ENCODE assay signal across 8 mouse cellular contexts in genomic region chr4:151073108-151073744, GRCm38 (mm10). TPM values are rescaled to one million over a fixed set of nuclear protein-coding genes. Genes with fewer than 3 reads are reported as not detected.
DNase-seq lines count a peak whose midpoint lies in the region; ATAC-seq and TF ChIP-seq lines count a peak whose summit lies in the region.

No protein-coding gene starts in this region.

- H3K36me3 ChIP-seq in spleen, adult 2 months (ENCODE audit: control insufficient read depth, insufficient read depth, low read length): no peaks in the 10 kb centered on the region
- H3K36me3 ChIP-seq in midbrain, postnatal 0 days (ENCODE audit: insufficient read depth, low read length): peaks cover 90% of the 10 kb centered on the region

- no peak overlapping the region for H3K4me2 ChIP-seq in midbrain, postnatal 0 days (ENCODE audit: low read depth, low read length, poor library complexity, severe bottlenecking)

- no peak overlapping the region for H3K27ac ChIP-seq in spleen, adult 2 months (ENCODE audit: insufficient read depth, low read length)
- no peak overlapping the region for H3K27ac ChIP-seq in cortical plate, adult 2 months (ENCODE audit: insufficient read depth, low read length)
- no peak overlapping the region for H3K27ac ChIP-seq in midbrain, postnatal 0 days (ENCODE audit: low read depth, low read length)

- no peak overlapping the region for H3K4me3 ChIP-seq in spleen, adult 2 months (ENCODE audit: extremely low read depth, insufficient read depth, insufficient read length)
- no peak overlapping the region for H3K4me3 ChIP-seq in cortical plate, adult 2 months (ENCODE audit: insufficient read depth, low read length)
- H3K4me3 ChIP-seq in midbrain, postnatal 0 days (ENCODE audit: low read depth, low read length): no peak overlapping the region

- intact Hi-C loops in gastrocnemius, postnatal 14 days (cut with DNase I; ENCODE audit: low total_unique reads): no loop called here
- intact Hi-C loops in left cerebral cortex, postnatal 36 days (cut with DNase I): loop anchor here (1.0 kb wide), 1 partner anchor 68 kb away; no protein-coding TSS in a partner anchor

- ATAC-seq in midbrain, postnatal 0 days (ENCODE audit: low FRiP score): peak; percentile 56; the same call in 1 of the 2 replicates

- no peak for TF ChIP-seq POLR2A in spleen, adult 2 months (IDR thresholded peaks at IDR 0.05; ENCODE audit: low read depth, low read length)
- no peak for TF ChIP-seq POLR2A in cortical plate, adult 2 months (IDR thresholded peaks at IDR 0.05; ENCODE audit: extremely low read depth, insufficient read depth, low read length)

- peak; percentile 34; the same call in 1 of the 2 replicates for TF ChIP-seq CTCF in spleen, adult 2 months (IDR thresholded peaks at IDR 0.05; ENCODE audit: extremely low read depth, insufficient read depth, insufficient read length, insufficient replicate concordance)
- peak; percentile 79 for TF ChIP-seq CTCF in cortical plate, adult 2 months (IDR thresholded peaks at IDR 0.05; ENCODE audit: extremely low read depth, insufficient read depth, low read length)
- TF ChIP-seq CTCF in midbrain, postnatal 0 days (IDR thresholded peaks at IDR 0.05): peak; percentile 95

- no peaks in the 10 kb centered on the region for H3K27me3 ChIP-seq in spleen, adult 2 months (ENCODE audit: control insufficient read depth, insufficient read depth, low read length)
- no peaks in the 10 kb centered on the region for H3K27me3 ChIP-seq in midbrain, postnatal 0 days (ENCODE audit: insufficient read depth, low read length)

- no peaks in the 10 kb centered on the region for H3K4me1 ChIP-seq in spleen, adult 2 months (ENCODE audit: control insufficient read depth, insufficient read depth, insufficient read length)
- peaks cover 3% of the 10 kb centered on the region; the same call in 1 of the 2 replicates for H3K4me1 ChIP-seq in cortical plate, adult 2 months (ENCODE audit: control insufficient read depth, insufficient read depth, low read length)
- no peaks in the 10 kb centered on the region for H3K4me1 ChIP-seq in midbrain, postnatal 0 days (ENCODE audit: insufficient read depth, low read length)

- no peak overlapping the region for H3K9ac ChIP-seq in midbrain, postnatal 0 days (replicated peaks; ENCODE audit: low read length, poor library complexity, severe bottlenecking)

- H3K9me3 ChIP-seq in midbrain, postnatal 0 days (ENCODE audit: low read length): no peaks in the 10 kb centered on the region

- WGBS in spleen, adult 2 months: 46% methylated on average over 13 of the region's 13 CpGs
- WGBS in midbrain, postnatal 0 days: 55% methylated on average over 13 of the region's 13 CpGs

- peak in 1 of 2 experiments; percentile 50 for DNase-seq in spleen, adult 2 months (ENCODE audit: low read depth in 1 of 2, low spot score in 2 of 2)
- DNase-seq in spleen, adult 12 weeks (ENCODE audit: low spot score): no peak
- peak; percentile 71 for DNase-seq in gastrocnemius, postnatal 14 days
- peak; percentile 70 for DNase-seq in kidney, adult 18-20 months
- peak; percentile 58 to 68 for DNase-seq in left cerebral cortex, postnatal 36 days (ENCODE audit: low spot score in 2 of 2)
- peak; percentile 87 for DNase-seq in midbrain, postnatal 0 days (ENCODE audit: low spot score)
- DNase-seq in spleen, postnatal 10 days (ENCODE audit: low spot score in 2 of 2): peak; percentile 43 to 72

RNA-seq across cellular contexts. Expression of gene Vamp3, which starts 15.5 kb away (rescaled TPM):
- 15.5 and 16.7 TPM in 2 replicates for polyA plus RNA-seq in spleen, adult 2 months (2012; rRNA removed)
- polyA plus RNA-seq in cortical plate, adult 2 months (2012; rRNA removed): 52.2 and 54.8 TPM in 2 replicates
- total RNA-seq in gastrocnemius, postnatal 14 days (2021): 10 to 100 TPM; 51.0 to 54.1 TPM
- total RNA-seq in left cerebral cortex, postnatal 36 days (2021): 10 to 100 TPM; 30.8 to 31.6 TPM
- 34.6 and 43.6 TPM in 2 replicates for total RNA-seq in midbrain, postnatal 0 days (2014; rRNA removed)
- polyA plus RNA-seq in midbrain, postnatal 0 days (2015; fragmentation: Nextera tagmentation; extraction: Ambion mirVana): 42.1 and 43.5 TPM in 2 replicates

RNA-seq across cellular contexts. Expression of gene Gm13090, which starts 16.1 kb away (rescaled TPM):
- not detected in 2 replicates for polyA plus RNA-seq in spleen, adult 2 months (2012; rRNA removed)
- not detected in 2 replicates for polyA plus RNA-seq in cortical plate, adult 2 months (2012; rRNA removed)
- not detected for total RNA-seq in gastrocnemius, postnatal 14 days (2021)
- total RNA-seq in left cerebral cortex, postnatal 36 days (2021): not detected
- total RNA-seq in midbrain, postnatal 0 days (2014; rRNA removed): not detected in 2 replicates
- polyA plus RNA-seq in midbrain, postnatal 0 days (2015; fragmentation: Nextera tagmentation; extraction: Ambion mirVana): not detected in 2 replicates

RNA-seq across cellular contexts. Expression of gene Per3, which starts 28.8 kb away (rescaled TPM):
- polyA plus RNA-seq in spleen, adult 2 months (2012; rRNA removed): 4.0 and 4.5 TPM in 2 replicates
- 42.8 and 48.1 TPM in 2 replicates for polyA plus RNA-seq in cortical plate, adult 2 months (2012; rRNA removed)
- total RNA-seq in gastrocnemius, postnatal 14 days (2021): 1 to 10 TPM; 8.2 to 8.8 TPM
- total RNA-seq in left cerebral cortex, postnatal 36 days (2021): 10 to 100 TPM; 25.6 to 33.8 TPM
- total RNA-seq in midbrain, postnatal 0 days (2014; rRNA removed): 4.3 and 6.5 TPM in 2 replicates
- polyA plus RNA-seq in midbrain, postnatal 0 days (2015; fragmentation: Nextera tagmentation; extraction: Ambion mirVana): 4.0 and 4.5 TPM in 2 replicates

Comparison
In these comparisons a context has a peak if more than half of its experiments do, and no peak if none do; other contexts are left out.
1. CTCF ChIP-seq: peak in every context shown above with its lines; median percentile 95 in midbrain, postnatal 0 days; 79 in cortical plate, adult 2 months; 34 in spleen, adult 2 months.